Comparison of ENCODE assay signal across 8 mouse cellular contexts in genomic region chr14:75829817-75830216, GRCm38 (mm10). TPM values are rescaled to one million over a fixed set of nuclear protein-coding genes. Genes with fewer than 3 reads are reported as not detected.
DNase-seq lines count a peak whose midpoint lies in the region; ATAC-seq and TF ChIP-seq lines count a peak whose summit lies in the region.
"Not testable (repeated sequence)": the region's sequence is repeated elsewhere in the genome, so short reads cannot be mapped to it uniquely, and the experiment has no call there.

No protein-coding gene starts in this region.

- 48% methylated on average over 14 of the region's 14 CpGs for WGBS in embryonic facial prominence, embryonic 15.5 days
- WGBS in forebrain, embryonic 16.5 days = 45% methylated on average over 14 of the region's 14 CpGs
- 61% methylated on average over 14 of the region's 14 CpGs for WGBS in heart, embryonic 14.5 days
- 65% methylated on average over 14 of the region's 14 CpGs for WGBS in hindbrain, embryonic 16.5 days
- WGBS in liver, embryonic 12.5 days (ENCODE audit: insufficient replicate concordance) = 59% methylated on average over 14 of the region's 14 CpGs
- WGBS in midbrain, embryonic 13.5 days = 65% methylated on average over 14 of the region's 14 CpGs

- H3K9ac ChIP-seq in CH12.LX (ENCODE audit: insufficient read depth, low read depth); embryonic facial prominence, embryonic 15.5 days; heart, embryonic 14.5 days (ENCODE audit: low read length); hindbrain, embryonic 16.5 days (ENCODE audit: low read depth, low read length); liver, embryonic 12.5 days; midbrain, embryonic 13.5 days (replicated peaks): not testable (repeated sequence)
- H3K9ac ChIP-seq in forebrain, embryonic 16.5 days (replicated peaks; ENCODE audit: low read depth, low read length) = 0 out of 2 replicates have a peak overlapping the region, but pooled peaks have one; percentile 24

- dilution Hi-C loops in CH12.LX (cut with MboI; ENCODE audit: extremely low pct_ligation_motif_present, extremely low pct_unique_long_range_greater_than_20kb, low sequenced_read_pairs) = not testable (repeated sequence)

- peak overlapping the region; percentile 50; the same call in 1 of the 2 replicates for H3K4me2 ChIP-seq in CH12.LX (ENCODE audit: insufficient read depth, low read depth, poor library complexity, severe bottlenecking)
- peak overlapping the region; percentile 61 for H3K4me2 ChIP-seq in embryonic facial prominence, embryonic 15.5 days (replicated peaks)
- 0 out of 2 replicates have a peak overlapping the region, but pooled peaks have one; percentile 14 for H3K4me2 ChIP-seq in forebrain, embryonic 16.5 days (ENCODE audit: low read length)
- H3K4me2 ChIP-seq in heart, embryonic 14.5 days (ENCODE audit: low read length) = peak overlapping the region; percentile 95
- H3K4me2 ChIP-seq in hindbrain, embryonic 16.5 days (ENCODE audit: low read length); midbrain, embryonic 13.5 days (replicated peaks): not testable (repeated sequence)
- H3K4me2 ChIP-seq in liver, embryonic 12.5 days = peak overlapping the region; percentile 82

- not testable (repeated sequence) for H3K9me3 ChIP-seq in CH12.LX (replicated peaks; ENCODE audit: low read length); embryonic facial prominence, embryonic 15.5 days (replicated peaks); forebrain, embryonic 16.5 days (ENCODE audit: control insufficient read depth, low read length); heart, embryonic 14.5 days (ENCODE audit: control insufficient read depth, low read length); hindbrain, embryonic 16.5 days (ENCODE audit: control insufficient read depth, low read length); liver, embryonic 12.5 days (replicated peaks); midbrain, embryonic 13.5 days

- in situ Hi-C loops in CH12.LX (cut with MboI; ENCODE audit: low pct_ligation_motif_present, low pct_unique_long_range_greater_than_20kb, low sequenced_read_pairs) = not testable (repeated sequence)

- H3K79me2 ChIP-seq in CH12.LX (replicated peaks; ENCODE audit: control insufficient read depth, extremely low read depth, insufficient read depth, poor library complexity, severe bottlenecking) = not testable (repeated sequence)

- not testable (repeated sequence) for H3K4me3 ChIP-seq in CH12.LX (replicated peaks in 1 of 3; ENCODE audit: low read depth in 2 of 3, low read length in 2 of 3, poor library complexity in 1 of 3); forebrain, embryonic 16.5 days (replicated peaks; ENCODE audit: low read length); heart, embryonic 14.5 days (ENCODE audit: control insufficient read depth in 1 of 2, insufficient read depth in 1 of 2, low read depth in 1 of 2, low read length in 2 of 2); hindbrain, embryonic 16.5 days (ENCODE audit: low read length); liver, embryonic 12.5 days; midbrain, embryonic 13.5 days (replicated peaks)
- H3K4me3 ChIP-seq in embryonic facial prominence, embryonic 15.5 days (replicated peaks) = peak overlapping the region; percentile 31; the same call in 1 of the 2 replicates
- peak overlapping the region; percentile 69; the same call in 1 of the 2 replicates for H3K4me3 ChIP-seq in testis, adult 2 months (ENCODE audit: control insufficient read depth, low read depth, low read length)

- H3K27me3 ChIP-seq in CH12.LX (replicated peaks); forebrain, embryonic 16.5 days (replicated peaks; ENCODE audit: control insufficient read depth, insufficient read depth, low read length); heart, embryonic 14.5 days (ENCODE audit: control insufficient read depth, insufficient read depth, low read length); hindbrain, embryonic 16.5 days (replicated peaks; ENCODE audit: control insufficient read depth, insufficient read depth, low read length); testis, adult 2 months (ENCODE audit: control insufficient read depth, insufficient read depth, low read length): not testable (repeated sequence)
- peaks cover 16% of the 10 kb centered on the region; the same call in 1 of the 2 replicates for H3K27me3 ChIP-seq in embryonic facial prominence, embryonic 15.5 days
- peaks cover 28% of the 10 kb centered on the region for H3K27me3 ChIP-seq in liver, embryonic 12.5 days (replicated peaks)
- peaks cover 17% of the 10 kb centered on the region for H3K27me3 ChIP-seq in midbrain, embryonic 13.5 days

- TF ChIP-seq RAD21 in CH12.LX (IDR thresholded peaks at IDR 0.05; ENCODE audit: low read depth, low read length) = not testable (repeated sequence)

- not testable (repeated sequence) for ATAC-seq in embryonic facial prominence, embryonic 15.5 days (ENCODE audit: insufficient number of reproducible peaks, low FRiP score, low TSS enrichment, low read depth); forebrain, embryonic 16.5 days; heart, embryonic 14.5 days (ENCODE audit: insufficient number of reproducible peaks, insufficient read depth, low FRiP score, low read depth); hindbrain, embryonic 16.5 days; liver, embryonic 12.5 days; midbrain, embryonic 13.5 days

- H3K27ac ChIP-seq in CH12.LX (ENCODE audit: insufficient read depth, low read depth); embryonic facial prominence, embryonic 15.5 days (replicated peaks); forebrain, embryonic 16.5 days (ENCODE audit: low read length); liver, embryonic 12.5 days; testis, adult 2 months (ENCODE audit: control insufficient read depth, insufficient read depth, low read depth, low read length): not testable (repeated sequence)
- peak overlapping the region in 1 of 2 experiments; percentile 81; a peak in 1 of 4 replicates for H3K27ac ChIP-seq in heart, embryonic 14.5 days (replicated peaks in 1 of 2; ENCODE audit: control insufficient read depth in 1 of 2, insufficient read depth in 1 of 2, low read depth in 2 of 2, low read length in 2 of 2)
- 0 out of 2 replicates have a peak overlapping the region, but pooled peaks have one; percentile 42 for H3K27ac ChIP-seq in hindbrain, embryonic 16.5 days (ENCODE audit: low read depth, low read length)
- peak overlapping the region; percentile 10; the same call in 1 of the 2 replicates for H3K27ac ChIP-seq in midbrain, embryonic 13.5 days

- not testable (repeated sequence) for TF ChIP-seq EP300 in CH12.LX (IDR thresholded peaks at IDR 0.05; ENCODE audit: low read length)

- peaks cover 0 to 24% of the 10 kb centered on the region in 2 experiments; a peak in 2 of 4 replicates for H3K4me1 ChIP-seq in CH12.LX (ENCODE audit: control insufficient read depth in 1 of 2, insufficient read depth in 2 of 2)
- peaks cover 28% of the 10 kb centered on the region for H3K4me1 ChIP-seq in embryonic facial prominence, embryonic 15.5 days
- peaks cover 24% of the 10 kb centered on the region for H3K4me1 ChIP-seq in forebrain, embryonic 16.5 days (replicated peaks; ENCODE audit: control insufficient read depth, insufficient read depth, low read length)
- peaks cover 21 to 22% of the 10 kb centered on the region in 2 experiments for H3K4me1 ChIP-seq in heart, embryonic 14.5 days (ENCODE audit: control insufficient read depth in 2 of 2, insufficient read depth in 2 of 2, low read length in 2 of 2)
- peaks cover 14% of the 10 kb centered on the region for H3K4me1 ChIP-seq in hindbrain, embryonic 16.5 days (ENCODE audit: control insufficient read depth, insufficient read depth, low read depth, low read length)
- H3K4me1 ChIP-seq in liver, embryonic 12.5 days = peaks cover 45% of the 10 kb centered on the region
- peaks cover 31% of the 10 kb centered on the region for H3K4me1 ChIP-seq in midbrain, embryonic 13.5 days (replicated peaks)
- peaks cover 37% of the 10 kb centered on the region for H3K4me1 ChIP-seq in testis, adult 2 months (ENCODE audit: control insufficient read depth, insufficient read depth, low read length)

- not testable (repeated sequence) for H3K36me3 ChIP-seq in CH12.LX (replicated peaks in 1 of 2; ENCODE audit: control insufficient read depth in 1 of 2, insufficient read depth in 1 of 2, low read length in 1 of 2); embryonic facial prominence, embryonic 15.5 days; forebrain, embryonic 16.5 days (ENCODE audit: control insufficient read depth, insufficient read depth); heart, embryonic 14.5 days (ENCODE audit: control insufficient read depth, insufficient read depth, low read length); hindbrain, embryonic 16.5 days (ENCODE audit: control insufficient read depth, insufficient read depth, low read length); liver, embryonic 12.5 days; midbrain, embryonic 13.5 days; testis, adult 2 months (ENCODE audit: control insufficient read depth, insufficient read depth, low read length)

- DNase-seq in CH12.LX (ENCODE audit: extremely low read depth) = not testable (repeated sequence)

- TF ChIP-seq POLR2A in CH12.LX (IDR thresholded peaks at IDR 0.05; ENCODE audit: low read depth, low read length); testis, adult 2 months (IDR thresholded peaks at IDR 0.05; ENCODE audit: control insufficient read depth, low read depth, low read length): not testable (repeated sequence)

- not testable (repeated sequence) for TF ChIP-seq CTCF in CH12.LX (conservative IDR thresholded peaks at IDR 0.05 in 1 of 2, IDR thresholded peaks at IDR 0.05 in 1 of 2; ENCODE audit: low read depth in 2 of 2, low read length in 2 of 2); testis, adult 2 months (IDR thresholded peaks at IDR 0.05; ENCODE audit: control insufficient read depth, insufficient read depth, insufficient replicate concordance, low read depth, low read length)

RNA-seq across cellular contexts. Expression of gene Tpt1, which starts 15.1 kb away (rescaled TPM):
- total RNA-seq in CH12.LX (2012; rRNA removed) (698 and 751 TPM in 2 replicates), CH12.LX (2014; rRNA removed) (1,876 and 2,057 TPM in 2 replicates)
- 1,607 and 1,716 TPM in 2 replicates for polyA plus RNA-seq in CH12.LX (2012; ENCODE audit: insufficient read length, low read depth)
- polyA plus RNA-seq in embryonic facial prominence, embryonic 15.5 days (2015; fragmentation: Nextera tagmentation; extraction: Ambion mirVana) = 1,119 and 1,203 TPM in 2 replicates
- 740 and 764 TPM in 2 replicates for polyA plus RNA-seq in forebrain, embryonic 16.5 days (2015; fragmentation: Nextera tagmentation; extraction: Ambion mirVana)
- polyA plus RNA-seq in heart, embryonic 14.5 days (2014; fragmentation: Nextera tagmentation; extraction: Ambion mirVana) = 1,091 and 1,152 TPM in 2 replicates
- 585 and 607 TPM in 2 replicates for polyA plus RNA-seq in hindbrain, embryonic 16.5 days (2015; fragmentation: Nextera tagmentation; extraction: Ambion mirVana)
- polyA plus RNA-seq in liver, embryonic 12.5 days (2016; fragmentation: Nextera tagmentation; extraction: Ambion mirVana) = 673 and 675 TPM in 2 replicates
- polyA plus RNA-seq in midbrain, embryonic 13.5 days (2015; fragmentation: Nextera tagmentation; extraction: Ambion mirVana) = 876 and 886 TPM in 2 replicates
- 478 and 593 TPM in 2 replicates for polyA plus RNA-seq in testis, adult 2 months (2012; rRNA removed)

RNA-seq across cellular contexts. Expression of gene Slc25a30, which starts 43.0 kb away (rescaled TPM):
- total RNA-seq in CH12.LX (2012; rRNA removed) (10.7 and 18.2 TPM in 2 replicates), CH12.LX (2014; rRNA removed) (15.5 and 17.0 TPM in 2 replicates)
- 8.3 and 9.6 TPM in 2 replicates for polyA plus RNA-seq in CH12.LX (2012; ENCODE audit: insufficient read length, low read depth)
- 3.5 and 3.8 TPM in 2 replicates for polyA plus RNA-seq in embryonic facial prominence, embryonic 15.5 days (2015; fragmentation: Nextera tagmentation; extraction: Ambion mirVana)
- 9.3 and 10.0 TPM in 2 replicates for polyA plus RNA-seq in forebrain, embryonic 16.5 days (2015; fragmentation: Nextera tagmentation; extraction: Ambion mirVana)
- polyA plus RNA-seq in heart, embryonic 14.5 days (2014; fragmentation: Nextera tagmentation; extraction: Ambion mirVana) = 8.3 and 9.2 TPM in 2 replicates
- 8.2 and 8.6 TPM in 2 replicates for polyA plus RNA-seq in hindbrain, embryonic 16.5 days (2015; fragmentation: Nextera tagmentation; extraction: Ambion mirVana)
- polyA plus RNA-seq in liver, embryonic 12.5 days (2016; fragmentation: Nextera tagmentation; extraction: Ambion mirVana) = 3.0 and 3.3 TPM in 2 replicates
- polyA plus RNA-seq in midbrain, embryonic 13.5 days (2015; fragmentation: Nextera tagmentation; extraction: Ambion mirVana) = 9.4 and 11.8 TPM in 2 replicates
- polyA plus RNA-seq in testis, adult 2 months (2012; rRNA removed) = 12.5 and 16.5 TPM in 2 replicates
